Mouse (Mus musculus): ENCODE results near the gene Fam189b.

Gene Fam189b

GRCm38 (mm10) chr3:89231345-89231744, 48.4 kb downstream of the Fam189b start:
- DNase-seq: no peak

- peak in 1 of 2 experiments; percentile 60 for DNase-seq
These were observed 48.9 kb downstream of the Fam189b start for GRCm38 (mm10) chr3:89231772-89232275.

DNA sequence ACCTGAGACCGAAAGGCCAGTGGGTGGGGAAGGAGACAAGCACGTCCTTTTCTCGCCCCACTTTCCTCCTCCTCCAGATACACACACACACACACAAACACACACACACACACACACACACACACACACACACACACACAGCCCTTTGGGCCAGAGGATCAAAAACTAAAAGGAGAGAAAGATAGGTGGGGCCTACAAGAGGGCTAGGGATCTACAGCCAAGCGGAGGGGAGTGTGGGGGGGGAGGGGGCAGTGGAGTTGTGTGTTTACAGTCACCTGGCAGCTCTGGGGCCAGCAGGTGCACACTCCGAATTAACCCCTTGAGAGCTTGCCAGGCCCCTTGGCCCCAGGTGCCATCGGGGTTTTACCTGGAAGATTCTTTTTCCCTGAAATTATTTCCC, 49.7 kb downstream of the Fam189b start:
- no peak for DNase-seq

DNA sequence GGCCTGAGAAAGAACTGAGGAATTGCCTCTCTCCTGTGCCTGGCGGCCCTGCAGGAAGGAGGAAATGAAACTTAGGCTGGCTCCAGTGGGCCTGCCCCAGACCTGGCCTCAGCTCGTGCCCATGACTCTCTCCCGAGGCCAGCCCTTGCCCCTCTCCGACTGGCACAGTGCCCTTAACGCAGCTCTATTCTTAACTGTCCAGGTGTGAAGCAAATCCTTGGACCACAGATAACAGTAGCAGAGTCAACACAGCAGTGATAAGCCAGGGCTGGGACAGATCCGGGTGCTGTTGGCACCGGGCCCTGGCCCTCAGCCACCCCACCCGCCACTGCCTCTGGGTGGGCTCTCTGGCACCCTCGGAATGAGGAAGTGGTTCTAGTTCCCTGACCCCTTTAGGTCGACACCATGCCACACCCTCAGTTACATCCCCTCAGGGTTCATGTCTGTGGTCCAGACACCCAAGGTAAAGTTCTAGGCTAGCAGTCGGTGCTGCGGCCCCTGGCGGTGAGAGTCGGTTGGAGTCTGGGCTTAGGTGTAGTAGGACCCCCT, 50.7 kb downstream of the Fam189b start:
- DNase-seq: no peak

GRCm38 (mm10) chr3:89236516-89236915, 53.6 kb downstream of the Fam189b start:
- no peak for DNase-seq

DNA sequence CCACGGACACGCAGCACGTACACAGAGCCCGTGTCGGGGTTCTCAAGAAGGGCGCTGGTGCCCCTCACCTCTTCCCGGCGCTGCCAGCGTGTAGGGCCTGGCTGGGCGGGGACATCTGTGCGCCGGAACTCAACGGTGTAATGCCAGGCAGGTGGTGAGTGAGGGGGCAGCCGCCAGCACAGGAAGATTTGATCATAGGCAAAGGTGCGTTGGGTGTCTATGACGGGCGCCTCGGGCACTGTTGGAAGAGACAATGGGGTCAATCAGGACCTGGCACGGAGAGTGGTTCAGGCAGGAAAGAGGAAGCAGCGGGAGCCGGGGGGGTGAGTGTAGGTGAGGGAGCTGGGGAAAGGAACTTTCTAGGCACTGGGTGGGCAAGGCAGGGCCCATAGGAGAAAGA, 54.7 kb downstream of the Fam189b start:
- DNase-seq: no peak

DNA sequence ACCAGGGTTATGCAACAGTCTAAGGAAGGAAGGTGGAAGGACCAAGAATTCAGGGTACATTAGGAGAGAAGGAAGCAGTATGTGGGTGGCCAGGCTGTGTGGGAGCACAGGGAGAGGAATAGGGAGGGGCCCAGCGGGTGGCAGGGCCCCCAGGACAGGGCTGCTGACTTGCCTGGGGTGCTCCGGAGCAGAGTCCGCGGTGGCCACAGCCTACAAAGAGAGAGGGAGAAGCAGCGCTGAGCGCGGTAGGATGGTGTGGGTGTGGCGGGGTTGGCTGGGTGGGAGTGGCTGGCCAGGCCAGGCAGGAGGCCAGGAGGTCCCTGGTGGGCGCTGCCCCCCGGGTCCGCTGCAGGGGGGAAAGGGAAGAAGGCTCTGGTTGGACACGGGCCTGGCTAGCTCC, 55.6 kb downstream of the Fam189b start:
- DNase-seq: no peak

Data from cerebellum, postnatal 14 days (tissue).